Mouse (Mus musculus) stomach, embryonic 16.5 days (tissue): ENCODE results near the gene Kndc1. TPM values are rescaled to one million over a fixed set of nuclear protein-coding genes. Genes with fewer than 3 reads are reported as not detected.

Experiments used
- ATAC-seq: fragments of 200-750 bp; cut with Nextera tagmentation; 2 replicates; pipeline ENCODE4 v1.8.0; 2017; ENCODE audit warnings: moderate number of reproducible peaks, moderate TSS enrichment; ENCODE audit not compliant: insufficient read depth, low FRiP score
- H3K27ac ChIP-seq: fragments of 300-500 bp; sonication (generic); 2 replicates; pipeline ENCODE4 v1.5.1; 2014; ENCODE audit warnings: low read length
- H3K27me3 ChIP-seq: fragments of 300-500 bp; sonication (generic); 2 replicates; pipeline ENCODE4 v1.6.1; 2014; ENCODE audit warnings: low read length, control low read depth, mixed read lengths; ENCODE audit not compliant: control insufficient read depth, insufficient read depth
- H3K36me3 ChIP-seq: fragments of 300-500 bp; sonication (generic); 2 replicates; pipeline ENCODE4 v1.6.1; 2014; ENCODE audit warnings: low read length; ENCODE audit not compliant: control insufficient read depth, insufficient read depth
- H3K4me1 ChIP-seq: fragments of 300-500 bp; sonication (generic); 2 replicates; pipeline ENCODE4 v1.6.1; 2014; ENCODE audit warnings: low read length, control low read depth, mixed read lengths; ENCODE audit not compliant: control insufficient read depth, insufficient read depth
- H3K4me2 ChIP-seq: fragments of 300-500 bp; sonication (generic); 2 replicates; pipeline ENCODE4 v1.6.1; 2014; ENCODE audit warnings: low read depth, low read length, mixed read lengths
- H3K4me3 ChIP-seq: fragments of 300-500 bp; sonication (generic); replicated peaks from 2 replicates; pipeline ENCODE4 v1.5.1; 2014; ENCODE audit warnings: mild to moderate bottlenecking, low read length
- H3K9ac ChIP-seq: fragments of 300-500 bp; sonication (generic); 2 replicates; pipeline ENCODE4 v1.6.1; 2014; ENCODE audit warnings: low read length
- H3K9me3 ChIP-seq: fragments of 300-500 bp; sonication (generic); replicated peaks from 2 replicates; pipeline ENCODE4 v1.6.1; 2016; ENCODE audit warnings: low read length, control low read depth; ENCODE audit not compliant: control insufficient read depth
- WGBS: fragments of 180-500 bp; shearing (Covaris S2); extraction: QIAGEN DNeasy Blood & Tissue Kit; methylation state at CpG from one replicate; pipeline ENCODE4 v1.1.7; 2014; 5-methylcytosine and 5-hydroxymethylcytosine counted together
- polyA plus RNA-seq: library from polyadenylated mRNA; unstranded; fragments of >200 nt; fragmentation: Nextera tagmentation; extraction: Ambion mirVana; gene quantifications from 2 replicates; pipeline ENCODE4 v1.2.1, GENCODE M21; 2015

Kndc1 gene
- polyA plus RNA-seq, 1 experiment from 2014 or later, result 0.22 TPM

GRCm38 (mm10) chr7:139940476-139941209, 46.1 kb downstream of the Kndc1 start:
- Histone ChIP-seq H3K36me3 (no peaks in the 10 kb centered on the region), H3K9ac (no peak overlapping the region), H3K9me3 (no peaks in the 10 kb centered on the region), H3K27me3 (peaks cover 41% of the 10 kb centered on the region), H3K27ac (no peak overlapping the region), H3K4me2 (no peak overlapping the region), H3K4me1 (peaks cover 4% of the 10 kb centered on the region; the same call in 1 of the 2 replicates), H3K4me3 (no peak overlapping the region)
- no peak for ATAC-seq
- 62% methylated on average over 16 of the region's 16 CpGs for WGBS

GRCm38 (mm10) chr7:139943674-139944281, 49.3 kb downstream of the Kndc1 start, which contains the start of gene Utf1:
Gene Utf1 (plus strand): TSS chr7:139943789.
- peak within 1 kb of the TSS; percentile 64 for H3K4me2 ChIP-seq
- H3K27ac ChIP-seq, result no peak within 1 kb of the TSS
- peak; percentile 47; the same call in 1 of the 2 replicates for ATAC-seq
- H3K9ac ChIP-seq, result peak within 1 kb of the TSS; percentile 36
- no peaks in the 10 kb centered on the region for H3K9me3 ChIP-seq
- under 1% methylated on average over 59 of the region's 59 CpGs for WGBS
- H3K4me3 ChIP-seq, result peak within 1 kb of the TSS; percentile 40
- no peaks in the 10 kb centered on the region for H3K36me3 ChIP-seq
- H3K27me3 ChIP-seq, result peaks cover 54% of the 10 kb centered on the region
- H3K4me1 ChIP-seq, result peaks cover 4% of the 10 kb centered on the region; the same call in 1 of the 2 replicates

GRCm38 (mm10) chr7:139944291-139945240, 50.1 kb downstream of the Kndc1 start:
- peaks cover 5% of the 10 kb centered on the region; the same call in 1 of the 2 replicates for H3K4me1 ChIP-seq
- H3K27me3 ChIP-seq, result peaks cover 54% of the 10 kb centered on the region
- H3K36me3 ChIP-seq, result no peaks in the 10 kb centered on the region
- no peak; the same call in 1 of the 2 replicates for ATAC-seq
- H3K4me3 ChIP-seq, result peak overlapping the region; percentile 40
- H3K9me3 ChIP-seq, result no peaks in the 10 kb centered on the region
- peak overlapping the region; percentile 64 for H3K4me2 ChIP-seq
- 4% methylated on average over 68 of the region's 68 CpGs for WGBS
- H3K9ac ChIP-seq, result peak overlapping the region; percentile 36
- no peak overlapping the region for H3K27ac ChIP-seq

DNA sequence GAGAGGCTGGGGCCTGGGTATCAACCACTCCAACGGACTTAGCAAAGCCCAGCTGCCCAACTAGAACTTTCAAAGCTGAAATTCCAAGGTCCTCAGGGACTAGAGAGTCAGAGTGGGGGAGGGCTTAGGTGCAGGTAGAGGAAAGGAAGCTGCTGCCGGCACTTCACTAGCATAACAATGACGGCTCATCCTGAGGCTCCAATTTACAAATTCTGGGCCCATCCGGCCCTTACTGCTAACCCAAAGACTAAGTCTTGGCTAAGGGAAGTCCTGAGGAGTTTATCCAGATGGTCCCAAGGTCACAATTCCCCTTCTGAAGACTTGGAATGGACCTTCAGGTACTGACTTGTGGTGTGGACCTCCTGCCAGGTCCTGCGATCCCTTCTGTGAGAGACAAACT, 51.0 kb downstream of the Kndc1 start:
- WGBS, result 31% methylated on average over 5 of the region's 5 CpGs
- H3K27ac ChIP-seq, result no peak overlapping the region
- peaks cover 7% of the 10 kb centered on the region; the same call in 1 of the 2 replicates for H3K4me1 ChIP-seq
- no peaks in the 10 kb centered on the region for H3K9me3 ChIP-seq
- no peaks in the 10 kb centered on the region for H3K36me3 ChIP-seq
- H3K9ac ChIP-seq, result no peak overlapping the region
- no peak for ATAC-seq
- H3K27me3 ChIP-seq, result peaks cover 54% of the 10 kb centered on the region
- H3K4me3 ChIP-seq, result no peak overlapping the region
- no peak overlapping the region for H3K4me2 ChIP-seq

DNA sequence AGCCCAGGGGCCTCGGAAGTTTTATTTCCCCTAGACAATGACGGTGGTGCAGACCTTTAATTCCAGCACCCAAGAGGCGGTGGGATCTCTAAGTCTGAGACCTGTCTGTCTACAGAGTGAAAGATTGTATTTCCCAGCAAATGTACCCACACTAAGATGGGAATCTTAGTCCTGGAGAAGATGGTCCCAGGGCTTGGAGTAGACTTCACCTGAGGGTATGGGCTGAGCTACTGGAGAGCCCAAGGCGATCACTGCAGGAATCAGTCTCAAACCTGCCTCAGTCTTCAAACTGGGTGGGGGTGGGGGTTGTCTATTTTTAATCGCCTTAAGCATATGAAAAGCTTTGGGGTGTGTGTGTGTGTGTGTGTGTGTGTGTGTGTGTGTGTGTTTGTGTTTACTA, 51.5 kb downstream of the Kndc1 start:
- H3K9me3 ChIP-seq, result no peaks in the 10 kb centered on the region
- H3K4me1 ChIP-seq, result peaks cover 7% of the 10 kb centered on the region
- no peak overlapping the region for H3K4me2 ChIP-seq
- H3K9ac ChIP-seq, result no peak overlapping the region
- peaks cover 54% of the 10 kb centered on the region for H3K27me3 ChIP-seq
- no peak overlapping the region for H3K27ac ChIP-seq
- WGBS, result 47% methylated on average over 5 of the region's 5 CpGs
- H3K36me3 ChIP-seq, result no peaks in the 10 kb centered on the region
- no peak for ATAC-seq
- H3K4me3 ChIP-seq, result no peak overlapping the region

- peak overlapping the region; percentile 62 for H3K4me3 ChIP-seq
- peaks cover 3% of the 10 kb centered on the region; the same call in 1 of the 2 replicates for H3K4me1 ChIP-seq
- H3K27ac ChIP-seq, result peak overlapping the region; percentile 52; the same call in 1 of the 2 replicates
- H3K27me3 ChIP-seq, result peaks cover 21% of the 10 kb centered on the region
- no peaks in the 10 kb centered on the region for H3K36me3 ChIP-seq
- H3K9me3 ChIP-seq, result no peaks in the 10 kb centered on the region
- peak; percentile 80 for ATAC-seq
- peak overlapping the region; percentile 76 for H3K9ac ChIP-seq
- peak overlapping the region; percentile 90 for H3K4me2 ChIP-seq
- under 1% methylated on average over 15 of the region's 15 CpGs for WGBS
Observed at GRCm38 (mm10) chr7:139949893-139950282, 55.4 kb downstream of the Kndc1 start.

DNA sequence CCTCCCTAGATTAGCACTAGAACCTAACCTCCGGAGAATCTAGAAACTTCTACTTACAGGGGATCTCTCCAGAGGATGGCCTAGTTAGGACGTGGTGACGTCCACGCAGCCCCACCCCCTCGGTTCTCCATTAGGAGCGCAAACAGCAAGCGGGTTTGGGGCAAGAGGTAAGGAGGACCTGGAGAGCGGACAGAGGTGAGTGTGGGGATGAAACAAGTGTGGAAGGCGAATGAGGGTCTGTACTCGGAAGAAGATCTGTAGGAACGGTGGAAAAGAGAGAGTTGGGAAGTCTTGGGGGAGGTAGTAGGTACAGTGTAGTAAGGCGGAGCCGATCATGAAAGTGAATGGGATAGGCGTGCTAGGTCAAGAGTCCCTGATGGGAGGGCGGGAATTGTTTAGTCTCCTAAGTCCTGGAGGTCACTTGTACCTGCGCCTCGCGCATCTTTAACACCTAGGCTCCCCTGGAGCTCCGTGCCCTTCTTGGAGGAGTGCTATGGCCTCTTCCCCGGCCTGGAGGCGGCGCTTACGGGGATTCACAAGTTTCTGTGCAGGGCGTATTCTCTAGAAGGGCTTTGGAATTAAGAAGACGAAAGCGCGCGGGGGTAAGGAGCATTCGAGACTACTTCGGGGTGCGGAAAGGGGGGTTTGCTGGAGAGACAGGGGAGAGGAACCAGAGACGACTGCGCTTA, 55.9 kb downstream of the Kndc1 start:
- Histone ChIP-seq H3K4me2 (peak overlapping the region; percentile 90), H3K9me3 (no peaks in the 10 kb centered on the region), H3K27me3 (peaks cover 15% of the 10 kb centered on the region), H3K9ac (peak overlapping the region; percentile 76), H3K4me3 (peak overlapping the region; percentile 62), H3K4me1 (peaks cover 3% of the 10 kb centered on the region; the same call in 1 of the 2 replicates), H3K27ac (peak overlapping the region; percentile 58), H3K36me3 (no peaks in the 10 kb centered on the region)
- WGBS, result under 1% methylated on average over 33 of the region's 33 CpGs
- ATAC-seq, result peak; percentile 80

DNA sequence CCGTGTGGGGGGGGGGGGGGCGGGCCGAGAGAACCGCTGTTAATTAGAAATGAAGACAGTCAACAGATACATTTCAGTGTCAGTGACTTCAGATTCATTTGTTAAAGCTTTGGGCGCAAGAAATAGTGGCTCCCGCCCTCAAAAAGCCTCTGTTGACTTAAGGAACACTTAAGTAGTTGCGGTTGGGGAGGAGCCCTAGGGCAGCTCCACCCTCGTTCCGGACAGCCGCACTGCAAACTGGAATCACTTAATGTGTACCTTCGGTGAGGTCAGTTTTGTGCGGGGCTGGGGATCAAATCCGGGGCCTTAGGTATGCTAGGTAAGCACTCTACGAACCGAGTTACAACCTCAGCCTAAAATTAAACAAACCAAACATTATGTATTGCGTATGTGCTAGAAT, 56.6 kb downstream of the Kndc1 start:
- ATAC-seq, result no peak
- H3K4me2 ChIP-seq, result peak overlapping the region; percentile 90
- WGBS, result 3% methylated on average over 16 of the region's 16 CpGs
- no peak overlapping the region for H3K27ac ChIP-seq
- peaks cover 9% of the 10 kb centered on the region for H3K27me3 ChIP-seq
- H3K4me1 ChIP-seq, result peaks cover 3% of the 10 kb centered on the region; the same call in 1 of the 2 replicates
- peak overlapping the region; percentile 76 for H3K9ac ChIP-seq
- no peaks in the 10 kb centered on the region for H3K9me3 ChIP-seq
- H3K4me3 ChIP-seq, result peak overlapping the region; percentile 62
- no peaks in the 10 kb centered on the region for H3K36me3 ChIP-seq
